Mouse (Mus musculus) MEL (cell line): ENCODE measurements around the gene Kcnn1.

Experiments used
- GATA1 ChIP-seq: IDR thresholded peaks from 2 replicates; pipeline ENCODE4 v1.6.1; 2011; ENCODE audit warnings: low read depth, low read length, improper control_type of control experiment
- POLR2A ChIP-seq, 2 experiments: IDR thresholded peaks; 2 replicates each; pipeline ENCODE4 v1.6.1; 2011 to 2012; ENCODE audit warnings: low read length in 2 of 2, mild to moderate bottlenecking in 2 of 2, control low read depth in 1 of 2, improper control_type of control experiment in 1 of 2, low read depth in 1 of 2, moderate library complexity in 1 of 2; ENCODE audit not compliant: control insufficient read depth in 1 of 2, insufficient read depth in 1 of 2, poor library complexity in 1 of 2
- POLR2AphosphoS2 ChIP-seq: IDR thresholded peaks from 2 replicates; pipeline ENCODE4 v1.6.1; 2011; ENCODE audit warnings: low read length, improper control_type of control experiment
- SIN3A ChIP-seq: IDR thresholded peaks from 2 replicates; pipeline ENCODE4 v1.6.1; 2012; ENCODE audit warnings: low read length, improper control_type of control experiment, inconsistent platforms
- TAL1 ChIP-seq: IDR thresholded peaks from 2 replicates; pipeline ENCODE4 v1.6.1; 2012; ENCODE audit warnings: mild to moderate bottlenecking, inconsistent platforms, low read length, moderate library complexity, mixed read lengths

GRCm38 (mm10) chr8:70865350-70866000 lies 2.4 kb upstream of the Kcnn1 start:
- TF ChIP-seq TAL1 = no peak
- peak; percentile 71; the same call in 1 of the 2 replicates for TF ChIP-seq POLR2AphosphoS2
- peak; percentile 94 for TF ChIP-seq SIN3A
- TF ChIP-seq GATA1 = no peak
- peak; percentile 5 to 78; a peak in 2 of 4 replicates for TF ChIP-seq POLR2A (IDR thresholded peaks at IDR 0.05; ENCODE audit: control insufficient read depth in 1 of 2, insufficient read depth in 1 of 2, low read depth in 1 of 2, low read length in 2 of 2, poor library complexity in 1 of 2)
